Mouse (Mus musculus) liver, embryonic 15.5 days (tissue): Measurements from ENCODE around the gene Naaladl1. TPM values are rescaled to one million over a fixed set of nuclear protein-coding genes. Genes with fewer than 3 reads are reported as not detected.
A peak's percentile ranks its signal among the peaks of the same experiment; 100 is the strongest.
"Not testable (repeated sequence)": the region's sequence is repeated elsewhere in the genome, so short reads cannot be mapped to it uniquely, and the experiment has no call there.

Experiments used
- ATAC-seq: fragments of 200-750 bp; cut with Nextera tagmentation; 2 replicates; pipeline ENCODE4 v1.8.0; 2017; ENCODE audit warnings: moderate number of reproducible peaks, mild to moderate bottlenecking, moderate library complexity; ENCODE audit not compliant: insufficient read depth
- H3K27ac ChIP-seq: fragments of 300-500 bp; sonication (generic); replicated peaks from 2 replicates; pipeline ENCODE4 v1.5.1; 2015; ENCODE audit warnings: mild to moderate bottlenecking, inconsistent platforms
- H3K27me3 ChIP-seq: fragments of 300-500 bp; sonication (generic); 2 replicates; pipeline ENCODE4 v1.6.1; 2015; ENCODE audit warnings: mild to moderate bottlenecking, inconsistent platforms
- H3K36me3 ChIP-seq: fragments of 300-500 bp; sonication (generic); replicated peaks from 2 replicates; pipeline ENCODE4 v1.6.1; 2015; ENCODE audit warnings: moderate library complexity, mild to moderate bottlenecking, inconsistent platforms
- H3K4me1 ChIP-seq: fragments of 300-500 bp; sonication (generic); replicated peaks from 2 replicates; pipeline ENCODE4 v1.6.1; 2015; ENCODE audit warnings: inconsistent platforms
- H3K4me2 ChIP-seq: fragments of 300-500 bp; sonication (generic); 2 replicates; pipeline ENCODE4 v1.6.1; 2015; ENCODE audit warnings: moderate library complexity, mild to moderate bottlenecking, inconsistent platforms
- H3K4me3 ChIP-seq: fragments of 300-500 bp; sonication (generic); replicated peaks from 2 replicates; pipeline ENCODE4 v1.5.1; 2015; ENCODE audit warnings: mild to moderate bottlenecking, inconsistent platforms
- H3K9ac ChIP-seq: fragments of 300-500 bp; sonication (generic); 2 replicates; pipeline ENCODE4 v1.6.1; 2015; ENCODE audit warnings: moderate library complexity, mild to moderate bottlenecking, inconsistent platforms
- H3K9me3 ChIP-seq: fragments of 300-500 bp; sonication (generic); replicated peaks from 2 replicates; pipeline ENCODE4 v1.6.1; 2016; ENCODE audit warnings: inconsistent platforms
- WGBS: fragments of 180-500 bp; shearing (Covaris S2); methylation state at CpG from one replicate; pipeline ENCODE4 v1.1.7; 2015; ENCODE audit warnings: mixed read lengths; ENCODE audit not compliant: insufficient replicate concordance; 5-methylcytosine and 5-hydroxymethylcytosine counted together
- polyA plus RNA-seq: library from polyadenylated mRNA; unstranded; fragments of >200 nt; fragmentation: Nextera tagmentation; extraction: Ambion mirVana; gene quantifications from 2 replicates; pipeline ENCODE4 v1.2.1, GENCODE M21; 2015

Naaladl1 gene
- polyA plus RNA-seq, 1 experiment from 2014 or later = 3.7 TPM

DNA sequence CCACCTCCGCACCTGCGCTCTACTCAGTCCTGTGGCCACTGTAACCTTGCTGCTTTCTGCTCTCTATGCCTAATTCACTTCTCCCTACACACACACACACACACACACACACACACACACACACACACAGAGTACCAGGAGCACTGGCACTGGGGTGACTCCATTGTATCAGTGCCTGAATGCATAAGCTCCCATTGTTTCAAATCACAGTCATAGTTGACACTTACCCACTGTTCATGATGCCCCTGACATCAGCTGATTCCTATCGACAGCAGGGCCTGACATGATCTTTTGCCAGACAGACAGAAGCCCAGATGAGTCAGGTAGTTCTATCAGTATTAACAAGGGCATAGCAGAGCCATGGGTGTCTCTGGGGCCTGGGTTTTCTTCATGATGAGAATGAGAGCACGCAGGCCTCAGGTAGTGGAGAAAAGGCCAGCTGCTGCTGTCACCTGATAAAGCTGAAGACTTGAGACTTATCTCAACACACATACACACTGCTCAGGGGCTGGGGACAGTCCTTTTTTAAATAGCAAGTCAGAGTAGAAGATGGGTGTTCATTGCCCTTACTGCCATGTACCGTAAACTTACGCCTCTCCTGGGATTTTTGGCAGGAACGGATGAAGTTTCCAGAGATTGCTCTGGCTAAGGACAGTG, 26.7 kb downstream of the Naaladl1 start:
- Histone ChIP-seq H3K27ac (peak overlapping the region; percentile 93), H3K4me2 (peak overlapping the region; percentile 69), H3K4me1 (peaks cover 74% of the 10 kb centered on the region), H3K9ac (peak overlapping the region; percentile 56), H3K27me3 (no peaks in the 10 kb centered on the region), H3K9me3 (no peaks in the 10 kb centered on the region), H3K4me3 (peak overlapping the region; percentile 47), H3K36me3 (0 out of 2 replicates have a peak, but pooled peaks cover 8% of the 10 kb centered on the region)
- 45% methylated on average over 7 of the region's 7 CpGs for WGBS
- peak; percentile 80 for ATAC-seq

DNA sequence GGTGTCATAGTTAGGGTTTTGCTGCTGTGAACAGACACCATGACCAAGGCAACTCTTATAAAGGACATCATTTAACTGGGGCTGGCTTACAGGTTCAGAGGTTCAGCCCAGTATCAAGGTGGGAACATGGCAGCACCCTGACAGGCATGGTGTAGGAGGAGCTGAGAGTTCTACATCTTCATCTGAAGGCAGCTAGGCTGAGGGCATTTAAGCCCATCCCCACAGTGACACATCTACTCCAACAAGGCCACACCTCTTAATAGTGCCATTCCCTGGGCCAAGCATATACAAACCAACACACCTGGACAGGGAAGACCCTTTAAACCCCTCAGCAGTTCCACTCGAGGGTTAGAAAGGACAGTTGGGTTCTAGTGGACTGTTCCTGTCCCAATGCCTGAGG, 27.6 kb downstream of the Naaladl1 start:
- peaks cover 67% of the 10 kb centered on the region for H3K4me1 ChIP-seq
- ATAC-seq = peak; percentile 56
- not testable (repeated sequence) for H3K27me3 ChIP-seq, H3K36me3 ChIP-seq, H3K9me3 ChIP-seq
- 23% methylated on average over 1 of the region's 1 CpGs for WGBS
- H3K4me2 ChIP-seq = peak overlapping the region; percentile 69
- peak overlapping the region; percentile 56; the same call in 1 of the 2 replicates for H3K9ac ChIP-seq
- H3K4me3 ChIP-seq = peak overlapping the region; percentile 47
- H3K27ac ChIP-seq = peak overlapping the region; percentile 93

DNA sequence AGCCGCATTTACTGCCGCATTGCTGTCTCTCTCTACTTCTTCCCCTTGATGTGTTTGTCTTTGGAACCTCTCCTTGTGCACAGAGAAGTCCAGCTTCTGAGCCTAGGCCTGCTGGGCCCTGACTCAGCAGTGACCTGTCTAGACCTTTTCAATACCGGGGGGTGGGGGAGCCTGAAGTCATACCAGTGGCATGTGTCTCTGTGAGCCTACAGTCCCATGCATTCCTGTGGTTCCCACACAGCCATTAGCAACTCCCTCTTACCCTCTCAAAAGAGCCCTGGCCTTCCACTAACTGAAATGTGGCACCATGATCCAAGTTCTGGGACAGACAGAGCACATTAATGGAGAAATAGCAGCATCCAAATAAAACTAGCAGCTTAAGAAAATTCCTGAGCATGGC, 30.8 kb downstream of the Naaladl1 start:
- WGBS = 76% methylated on average over 3 of the region's 3 CpGs
- Histone ChIP-seq H3K27ac (peak overlapping the region; percentile 51), H3K4me3 (no peak overlapping the region), H3K4me1 (peaks cover 55% of the 10 kb centered on the region), H3K9ac (no peak overlapping the region), H3K27me3 (no peaks in the 10 kb centered on the region), H3K9me3 (no peaks in the 10 kb centered on the region), H3K4me2 (no peak overlapping the region), H3K36me3 (0 out of 2 replicates have a peak, but pooled peaks cover 8% of the 10 kb centered on the region)
- no peak for ATAC-seq

DNA sequence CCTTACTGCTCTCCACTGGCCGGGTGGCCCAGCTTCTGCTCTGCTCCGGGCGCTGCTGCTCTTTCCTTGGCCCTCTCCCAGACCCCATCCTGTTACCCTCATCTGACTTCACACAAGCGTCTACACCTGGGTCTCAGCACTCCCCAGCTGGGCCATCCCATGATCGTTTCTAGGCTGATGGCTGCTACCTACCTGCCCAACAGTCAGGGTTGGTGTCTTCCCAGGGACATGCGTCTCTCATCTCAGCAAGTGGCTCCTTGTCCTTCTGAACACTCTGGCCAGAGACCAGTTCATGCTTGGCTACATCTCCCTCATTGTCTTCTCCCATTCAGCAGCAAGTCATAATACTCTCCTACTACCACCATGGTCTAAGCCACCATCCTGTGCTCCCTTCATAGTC, 34.1 kb downstream of the Naaladl1 start:
- Histone ChIP-seq H3K9ac (peak overlapping the region; percentile 88; the same call in 1 of the 2 replicates), H3K4me1 (peaks cover 29% of the 10 kb centered on the region), H3K27ac (peak overlapping the region; percentile 99), H3K4me3 (peak overlapping the region; percentile 87), H3K9me3 (no peaks in the 10 kb centered on the region), H3K27me3 (no peaks in the 10 kb centered on the region), H3K4me2 (peak overlapping the region; percentile 99), H3K36me3 (0 out of 2 replicates have a peak, but pooled peaks cover 4% of the 10 kb centered on the region)
- ATAC-seq = no peak
- 88% methylated on average over 6 of the region's 6 CpGs for WGBS

DNA sequence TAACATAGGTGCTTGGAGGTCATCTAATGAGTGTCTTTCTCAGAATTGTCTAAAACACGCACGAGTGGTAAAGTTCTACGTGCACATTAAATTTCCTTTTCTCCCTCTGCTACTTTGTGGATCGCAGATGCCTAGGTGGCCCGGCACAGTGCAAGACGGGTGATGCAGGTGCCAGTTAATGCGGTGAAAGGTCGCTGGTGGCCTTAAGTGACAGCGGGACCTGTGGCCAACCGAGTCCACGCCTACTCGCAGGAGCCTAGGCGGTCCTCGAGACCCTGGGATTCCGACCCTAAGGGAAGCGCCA, 34.7 kb downstream of the Naaladl1 start:
- Histone ChIP-seq H3K9ac (peak overlapping the region; percentile 88), H3K27me3 (no peaks in the 10 kb centered on the region), H3K36me3 (0 out of 2 replicates have a peak, but pooled peaks cover 4% of the 10 kb centered on the region), H3K9me3 (no peaks in the 10 kb centered on the region), H3K27ac (peak overlapping the region; percentile 99), H3K4me3 (peak overlapping the region; percentile 87), H3K4me2 (peak overlapping the region; percentile 99), H3K4me1 (peaks cover 27% of the 10 kb centered on the region)
- ATAC-seq = no peak
- 6% methylated on average over 16 of the region's 16 CpGs for WGBS

DNA sequence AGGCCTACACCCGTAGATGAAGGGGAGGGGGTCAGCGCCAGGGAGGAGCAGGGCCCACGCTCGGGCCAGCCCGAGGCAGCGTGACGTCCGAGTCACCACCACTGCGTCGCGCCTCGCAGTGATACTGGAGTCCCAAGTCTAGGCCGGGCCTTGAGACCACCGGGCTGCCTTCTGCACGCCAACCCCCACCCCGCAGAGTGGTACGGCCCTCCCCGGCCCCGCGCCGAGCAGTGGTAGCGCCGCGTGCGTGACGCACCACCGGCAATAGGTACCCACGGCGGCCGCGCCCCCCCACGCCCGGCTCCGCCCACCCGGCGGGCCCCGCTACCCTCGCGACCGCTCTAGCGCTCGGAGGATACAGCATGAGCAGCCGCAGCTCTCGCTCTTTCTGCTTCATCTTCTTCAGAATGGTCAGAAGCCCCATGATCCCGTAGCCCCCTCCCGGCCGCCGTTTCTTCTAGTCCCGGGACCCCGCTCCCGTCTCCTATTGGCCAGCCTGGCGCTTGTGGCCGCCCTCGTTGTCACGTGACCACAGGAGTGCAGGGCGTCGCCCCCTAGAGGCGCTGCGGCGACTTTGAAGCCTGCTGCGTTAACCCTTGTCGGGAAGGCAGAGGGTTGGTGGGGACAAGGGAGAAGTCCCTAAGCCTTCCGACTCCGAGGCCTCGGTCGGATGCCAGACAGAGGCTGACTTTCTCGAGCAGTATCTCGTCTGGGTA, 35.3 kb downstream of the Naaladl1 start, which contains the start of gene Batf2:
Gene Batf2, plus strand, starts transcription at position 306 of the 716 bp plus-strand sequence.
- 1% methylated on average over 68 of the region's 68 CpGs for WGBS
- Histone ChIP-seq H3K27ac (peak within 1 kb of the TSS; percentile 99), H3K9me3 (no peaks in the 10 kb centered on the region), H3K4me3 (peak within 1 kb of the TSS; percentile 87), H3K27me3 (no peaks in the 10 kb centered on the region), H3K9ac (peak within 1 kb of the TSS; percentile 88), H3K36me3 (0 out of 2 replicates have a peak, but pooled peaks cover 4% of the 10 kb centered on the region), H3K4me2 (peak within 1 kb of the TSS; percentile 99), H3K4me1 (peaks cover 27% of the 10 kb centered on the region)
- ATAC-seq = peak; percentile 91

DNA sequence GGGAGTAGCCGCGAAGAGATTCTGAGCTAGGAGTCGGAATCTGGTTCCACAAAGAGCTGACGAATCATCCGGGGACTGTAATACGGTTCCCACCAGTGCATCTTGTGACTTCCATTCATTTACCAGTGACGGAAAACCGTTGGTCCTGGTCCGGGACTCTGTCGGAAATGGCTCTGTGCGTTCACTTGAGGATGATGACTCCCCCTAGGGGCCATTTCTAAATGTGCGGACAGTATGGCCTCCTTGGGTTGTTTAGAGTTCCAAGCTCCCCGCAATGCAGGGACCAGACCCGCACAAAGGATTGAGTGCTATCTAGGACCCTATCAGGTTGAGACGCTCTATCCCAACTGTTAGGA, 35.8 kb downstream of the Naaladl1 start, which contains the start of gene Arl2:
Gene Arl2, minus strand, starts transcription at position 155 of the 356 bp plus-strand sequence.
- WGBS = under 1% methylated on average over 15 of the region's 15 CpGs
- peak; percentile 74 for ATAC-seq
- peak within 1 kb of the TSS; percentile 88 for H3K9ac ChIP-seq

DNA sequence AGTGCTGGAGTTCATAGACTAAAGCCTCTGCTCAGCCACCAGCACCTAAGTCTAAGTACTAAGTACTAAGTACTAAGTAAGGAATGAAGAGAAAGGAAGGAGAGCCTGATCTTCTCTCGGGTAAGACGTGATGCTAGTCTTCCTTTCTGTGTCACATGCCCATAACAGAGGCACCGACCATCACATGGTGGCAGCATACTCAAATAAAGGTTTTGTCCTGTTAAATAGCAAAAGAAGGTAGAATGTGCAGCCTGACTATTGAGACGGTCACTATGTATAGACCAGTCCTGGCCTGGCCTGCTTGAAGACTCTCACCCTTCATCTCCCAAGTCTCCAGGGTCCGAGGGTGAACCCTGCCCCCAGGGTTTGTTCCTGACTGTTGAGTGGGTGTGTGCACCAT, 39.3 kb downstream of the Naaladl1 start:
- H3K4me2 ChIP-seq = no peak overlapping the region
- H3K27me3 ChIP-seq = no peaks in the 10 kb centered on the region
- WGBS = 56% methylated on average over 5 of the region's 5 CpGs
- H3K36me3 ChIP-seq = no peaks in the 10 kb centered on the region
- peaks cover 20% of the 10 kb centered on the region for H3K4me1 ChIP-seq
- no peak overlapping the region for H3K27ac ChIP-seq
- no peak for ATAC-seq
- no peak overlapping the region for H3K9ac ChIP-seq
- H3K4me3 ChIP-seq = no peak overlapping the region
- H3K9me3 ChIP-seq = no peaks in the 10 kb centered on the region

More for the DNA sequence above, 35.8 kb downstream of the Naaladl1 start, which contains the start of gene Arl2:
- Histone ChIP-seq H3K36me3 (0 out of 2 replicates have a peak, but pooled peaks cover 4% of the 10 kb centered on the region), H3K4me1 (peaks cover 27% of the 10 kb centered on the region), H3K27ac (peak within 1 kb of the TSS; percentile 99), H3K27me3 (no peaks in the 10 kb centered on the region), H3K4me2 (peak within 1 kb of the TSS; percentile 99), H3K4me3 (peak within 1 kb of the TSS; percentile 87), H3K9me3 (no peaks in the 10 kb centered on the region)

DNA sequence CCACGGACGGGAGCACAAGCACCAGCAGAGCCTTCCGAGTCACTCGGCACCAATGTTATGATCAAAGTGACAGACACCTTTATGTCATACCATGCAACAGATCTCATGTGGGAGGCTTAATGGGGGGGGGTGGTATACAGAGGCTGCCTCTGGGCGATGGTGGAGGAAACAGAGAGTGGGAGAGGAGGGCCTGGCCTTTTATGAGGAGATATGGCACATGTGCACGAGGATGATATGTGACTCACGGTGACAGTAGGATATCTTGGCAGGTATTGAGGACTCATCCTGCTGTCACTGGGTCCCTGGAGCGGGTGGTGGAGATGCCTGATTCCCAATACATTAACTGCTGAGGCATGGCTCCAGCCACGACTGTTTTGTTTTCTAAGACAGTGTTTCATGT, 49.6 kb downstream of the Naaladl1 start:
- Histone ChIP-seq H3K4me1 (no peaks in the 10 kb centered on the region; the same call in 1 of the 2 replicates), H3K9me3 (no peaks in the 10 kb centered on the region), H3K36me3 (no peaks in the 10 kb centered on the region), H3K4me2 (no peak overlapping the region), H3K27me3 (no peaks in the 10 kb centered on the region; the same call in 1 of the 2 replicates), H3K4me3 (no peak overlapping the region), H3K27ac (no peak overlapping the region), H3K9ac (no peak overlapping the region)
- 54% methylated on average over 9 of the region's 9 CpGs for WGBS
- no peak for ATAC-seq

DNA sequence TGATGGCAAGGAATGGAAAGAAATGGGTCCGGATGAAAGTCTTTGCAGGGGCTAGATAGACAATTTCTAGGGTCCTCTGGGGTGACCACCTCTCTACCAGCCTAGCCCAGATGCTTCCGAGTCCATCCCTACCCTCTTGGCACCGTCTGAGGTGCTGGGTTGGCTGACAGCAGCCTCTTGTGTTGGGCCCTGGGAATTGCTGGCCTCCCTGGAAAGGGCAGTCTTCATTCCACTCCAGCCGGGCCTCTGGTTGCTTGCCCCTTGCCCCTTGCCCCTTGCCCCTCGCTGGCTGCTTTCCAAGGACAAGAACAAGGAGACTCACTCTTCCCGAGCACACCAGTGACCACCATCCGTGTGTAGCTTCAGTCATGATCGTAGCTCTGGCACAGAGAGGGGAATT, 50.8 kb downstream of the Naaladl1 start:
- H3K4me1 ChIP-seq = no peaks in the 10 kb centered on the region; the same call in 1 of the 2 replicates
- whole genome bisulfite sequencing = 58% methylated on average over 8 of the region's 8 CpGs
- no peaks in the 10 kb centered on the region for H3K36me3 ChIP-seq
- ATAC-seq = no peak
- H3K27ac ChIP-seq = no peak overlapping the region
- no peak overlapping the region for H3K4me3 ChIP-seq
- no peaks in the 10 kb centered on the region for H3K9me3 ChIP-seq
- no peak overlapping the region for H3K4me2 ChIP-seq
- no peaks in the 10 kb centered on the region; the same call in 1 of the 2 replicates for H3K27me3 ChIP-seq
- no peak overlapping the region for H3K9ac ChIP-seq

DNA sequence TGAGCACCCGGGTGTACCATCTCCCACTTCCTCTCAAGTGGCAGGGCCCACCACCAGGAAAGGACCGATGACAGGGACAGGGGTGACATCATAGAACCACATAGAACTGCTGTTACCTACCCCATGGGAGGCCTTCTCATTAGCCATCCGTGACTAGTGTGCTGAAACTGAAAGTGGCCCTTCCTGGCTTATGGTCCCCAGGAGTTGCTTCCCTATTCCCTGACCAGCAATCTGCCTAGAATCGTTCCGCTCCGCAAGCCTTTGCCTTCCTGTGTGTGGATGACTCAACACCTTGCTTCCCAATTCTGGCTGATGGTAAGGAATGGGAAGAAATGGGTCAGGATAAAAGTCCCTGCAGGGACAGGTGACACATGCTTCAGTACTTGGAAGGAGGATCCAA, 51.6 kb downstream of the Naaladl1 start:
- WGBS = 28% methylated on average over 6 of the region's 6 CpGs
- no peak overlapping the region for H3K9ac ChIP-seq
- no peaks in the 10 kb centered on the region for H3K9me3 ChIP-seq
- no peak overlapping the region for H3K4me3 ChIP-seq
- H3K27ac ChIP-seq = no peak overlapping the region
- ATAC-seq = no peak
- H3K27me3 ChIP-seq = 0 out of 2 replicates have a peak, but pooled peaks cover 6% of the 10 kb centered on the region
- H3K36me3 ChIP-seq = no peaks in the 10 kb centered on the region
- no peak overlapping the region for H3K4me2 ChIP-seq
- no peaks in the 10 kb centered on the region; the same call in 1 of the 2 replicates for H3K4me1 ChIP-seq
